Mouse (Mus musculus): Measurements from ENCODE around the gene Ttc7b. TPM values are rescaled to one million over a fixed set of nuclear protein-coding genes. Genes with fewer than 3 reads are reported as not detected.

Gene Ttc7b
- total and polyA plus RNA-seq, 3 experiments = 71.6 to 84.4 (median 82.0) TPM

DNA sequence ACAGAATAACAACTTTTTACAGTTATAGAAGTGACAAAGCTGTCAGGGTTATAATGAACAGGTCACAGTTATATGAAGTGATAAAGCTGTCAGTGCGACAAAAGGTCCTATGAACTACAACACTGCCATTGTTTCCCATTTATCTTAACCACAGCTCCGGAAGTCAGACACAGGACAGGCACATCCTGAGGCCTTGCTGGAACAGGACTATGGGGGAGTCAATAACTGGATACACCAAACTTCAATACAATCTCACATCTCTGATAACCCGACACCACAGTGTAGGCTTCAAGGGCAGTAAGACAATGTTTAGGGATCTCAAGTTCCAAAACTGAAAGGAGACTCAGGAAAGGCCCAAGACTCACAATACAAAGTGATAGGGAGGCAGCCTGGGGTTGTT lies 45.1 kb downstream of the Ttc7b start:
- H3K36me3 ChIP-seq (ENCODE audit: control insufficient read depth, insufficient read depth, low read length) = peaks cover 18% of the 10 kb centered on the region
- no peaks in the 10 kb centered on the region for H3K27me3 ChIP-seq (ENCODE audit: control insufficient read depth, insufficient read depth, low read length)
- peaks cover 2% of the 10 kb centered on the region for H3K79me2 ChIP-seq (replicated peaks; ENCODE audit: control insufficient read depth, insufficient read depth, low read length)
- no peak for DNase-seq
- no peak overlapping the region for H3K4me3 ChIP-seq
- intact Hi-C loops (cut with DNase I) = no loop called here
- H3K27ac ChIP-seq = peak overlapping the region; percentile 61
- H3K9ac ChIP-seq (ENCODE audit: low read depth, low read length) = no peak overlapping the region
- H3K4me1 ChIP-seq (ENCODE audit: control insufficient read depth, insufficient read depth, low read length) = peaks cover 18% of the 10 kb centered on the region
- 50% methylated on average over 3 of the region's 3 CpGs for WGBS
- TF ChIP-seq POLR2A (IDR thresholded peaks at IDR 0.05; ENCODE audit: insufficient read depth, low read depth, low read length) = no peak
- peak; percentile 88 for TF ChIP-seq EP300 (IDR thresholded peaks at IDR 0.05; ENCODE audit: insufficient read depth, low read depth, low read length)

DNA sequence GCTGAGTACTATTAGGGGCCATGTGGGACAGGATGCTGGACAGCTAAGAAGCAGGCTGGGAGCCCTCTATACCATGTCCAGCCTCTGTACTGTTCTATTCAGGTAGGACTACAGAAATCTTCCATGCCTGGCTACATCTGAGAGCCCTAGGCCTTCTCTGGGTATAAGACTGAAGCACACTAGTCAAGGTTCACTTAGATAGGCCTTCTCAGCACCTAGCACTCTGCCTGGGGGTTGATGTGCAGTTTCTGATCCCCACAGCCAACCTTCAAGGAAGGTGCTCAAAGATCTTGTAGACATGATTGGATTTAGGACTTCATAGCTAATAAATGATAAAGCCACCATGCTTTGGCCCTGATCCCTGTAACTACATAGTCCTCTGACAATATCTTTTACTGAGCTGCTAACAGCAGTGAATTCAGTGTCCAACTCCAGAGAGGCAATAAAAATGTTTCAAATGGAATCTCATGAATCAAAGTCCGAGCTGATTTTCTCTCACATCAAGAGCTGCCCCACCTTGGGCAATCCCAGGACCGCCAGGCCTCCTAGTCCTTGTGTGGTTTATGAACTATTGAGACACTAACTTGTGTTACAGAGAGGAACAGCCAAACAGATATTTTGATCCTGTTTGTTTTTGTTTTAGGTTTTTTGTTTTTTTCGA lies 45.8 kb downstream of the Ttc7b start:
- Histone ChIP-seq H3K4me3 (no peak overlapping the region), H3K36me3 (ENCODE audit: control insufficient read depth, insufficient read depth, low read length) (peaks cover 20% of the 10 kb centered on the region), H3K4me1 (ENCODE audit: control insufficient read depth, insufficient read depth, low read length) (peaks cover 17% of the 10 kb centered on the region), H3K27ac (peak overlapping the region; percentile 26; the same call in 1 of the 2 replicates), H3K9ac (ENCODE audit: low read depth, low read length) (no peak overlapping the region), H3K27me3 (ENCODE audit: control insufficient read depth, insufficient read depth, low read length) (no peaks in the 10 kb centered on the region), H3K79me2 (replicated peaks; ENCODE audit: control insufficient read depth, insufficient read depth, low read length) (peaks cover 2% of the 10 kb centered on the region)
- intact Hi-C loops (cut with DNase I) = no loop called here
- WGBS = 79% methylated on average over 3 of the region's 3 CpGs
- no peak for TF ChIP-seq POLR2A (IDR thresholded peaks at IDR 0.05; ENCODE audit: insufficient read depth, low read depth, low read length)
- TF ChIP-seq EP300 (IDR thresholded peaks at IDR 0.05; ENCODE audit: insufficient read depth, low read depth, low read length) = no peak
- TF ChIP-seq CTCF (IDR thresholded peaks at IDR 0.05) = no peak
- DNase-seq = no peak

GRCm38 (mm10) chr12:100470295-100470694 lies 50.3 kb downstream of the Ttc7b start:
- Histone ChIP-seq H3K79me2 (replicated peaks; ENCODE audit: control insufficient read depth, insufficient read depth, low read length) (peaks cover 3% of the 10 kb centered on the region), H3K27ac (peak overlapping the region; percentile 75), H3K36me3 (ENCODE audit: control insufficient read depth, insufficient read depth, low read length) (peaks cover 21% of the 10 kb centered on the region), H3K4me1 (ENCODE audit: control insufficient read depth, insufficient read depth, low read length) (peaks cover 12% of the 10 kb centered on the region), H3K9ac (ENCODE audit: low read depth, low read length) (no peak overlapping the region), H3K4me3 (no peak overlapping the region), H3K27me3 (ENCODE audit: control insufficient read depth, insufficient read depth, low read length) (no peaks in the 10 kb centered on the region)
- 46% methylated on average over 9 of the region's 9 CpGs for WGBS
- intact Hi-C loops (cut with DNase I) = no loop called here
- DNase-seq = no peak
- no peak for TF ChIP-seq CTCF (IDR thresholded peaks at IDR 0.05)
- TF ChIP-seq EP300 (IDR thresholded peaks at IDR 0.05; ENCODE audit: insufficient read depth, low read depth, low read length) = peak; percentile 44; the same call in 1 of the 2 replicates

- peaks cover 3% of the 10 kb centered on the region for H3K79me2 ChIP-seq (replicated peaks; ENCODE audit: control insufficient read depth, insufficient read depth, low read length)
- H3K4me3 ChIP-seq = no peak overlapping the region
- WGBS = 57% methylated on average over 7 of the region's 7 CpGs
- H3K4me1 ChIP-seq (ENCODE audit: control insufficient read depth, insufficient read depth, low read length) = peaks cover 10% of the 10 kb centered on the region
- no peak for TF ChIP-seq EP300 (IDR thresholded peaks at IDR 0.05; ENCODE audit: insufficient read depth, low read depth, low read length)
- TF ChIP-seq POLR2A (IDR thresholded peaks at IDR 0.05; ENCODE audit: insufficient read depth, low read depth, low read length) = no peak
- TF ChIP-seq CTCF (IDR thresholded peaks at IDR 0.05) = no peak
- no peak overlapping the region for H3K9ac ChIP-seq (ENCODE audit: low read depth, low read length)
- H3K27me3 ChIP-seq (ENCODE audit: control insufficient read depth, insufficient read depth, low read length) = no peaks in the 10 kb centered on the region
- intact Hi-C loops (cut with DNase I) = no loop called here
- DNase-seq = no peak
- peak overlapping the region; percentile 75 for H3K27ac ChIP-seq
- peaks cover 18% of the 10 kb centered on the region for H3K36me3 ChIP-seq (ENCODE audit: control insufficient read depth, insufficient read depth, low read length)
Observed at GRCm38 (mm10) chr12:100469503-100470293, 50.9 kb downstream of the Ttc7b start.

GRCm38 (mm10) chr12:100465101-100465715 lies 55.4 kb downstream of the Ttc7b start:
- Histone ChIP-seq H3K27ac (no peak overlapping the region), H3K27me3 (ENCODE audit: control insufficient read depth, insufficient read depth, low read length) (no peaks in the 10 kb centered on the region), H3K9ac (ENCODE audit: low read depth, low read length) (no peak overlapping the region), H3K4me1 (ENCODE audit: control insufficient read depth, insufficient read depth, low read length) (peaks cover 7% of the 10 kb centered on the region), H3K4me3 (no peak overlapping the region), H3K79me2 (replicated peaks; ENCODE audit: control insufficient read depth, insufficient read depth, low read length) (peaks cover 1% of the 10 kb centered on the region; the same call in 1 of the 2 replicates), H3K36me3 (ENCODE audit: control insufficient read depth, insufficient read depth, low read length) (peaks cover 8% of the 10 kb centered on the region)
- WGBS = 93% methylated on average over 3 of the region's 4 CpGs
- intact Hi-C loops (cut with DNase I) = no loop called here
- no peak for DNase-seq
- no peak for TF ChIP-seq EP300 (IDR thresholded peaks at IDR 0.05; ENCODE audit: insufficient read depth, low read depth, low read length)
- no peak for TF ChIP-seq POLR2A (IDR thresholded peaks at IDR 0.05; ENCODE audit: insufficient read depth, low read depth, low read length)
- no peak for TF ChIP-seq CTCF (IDR thresholded peaks at IDR 0.05)

Data from heart, adult 2 months (tissue).